Mouse (Mus musculus) cortical plate, adult 2 months (tissue): ENCODE measurements around the gene Setdb1.

ENCODE experiments used
- CTCF ChIP-seq: fragments of 200-500 bp; IDR thresholded peaks from 2 replicates; pipeline ENCODE4 v1.5.1; 2011; ENCODE audit warnings: mild to moderate bottlenecking, control low read depth, low read length; ENCODE audit not compliant: insufficient read depth; ENCODE audit errors: extremely low read depth
- POLR2A ChIP-seq: fragments of 200-500 bp; IDR thresholded peaks from 2 replicates; pipeline ENCODE4 v1.6.1; 2011; ENCODE audit warnings: mild to moderate bottlenecking, low read length, control low read depth; ENCODE audit not compliant: insufficient read depth; ENCODE audit errors: extremely low read depth

GRCm38 (mm10) chr3:95307100-95307499 lies 49.9 kb downstream of the Setdb1 start, which contains the start of gene Anxa9:
- no peak for TF ChIP-seq POLR2A
- TF ChIP-seq CTCF, result no peak
